Mouse (Mus musculus): ENCODE results near the gene Pdgfc.

GRCm38 (mm10) chr3:81242697-81243590, 206.7 kb downstream of the Pdgfc start:
- TF ChIP-seq POLR2A (IDR thresholded peaks at IDR 0.05; ENCODE audit: insufficient read length, low read depth), result no peak
- no peak for TF ChIP-seq CEBPB (IDR thresholded peaks at IDR 0.05; ENCODE audit: insufficient read depth, poor library complexity, severe bottlenecking)
- TF ChIP-seq MYOD1 (IDR thresholded peaks at IDR 0.05; ENCODE audit: control insufficient read depth in 1 of 3, insufficient read length in 2 of 3, low read depth in 2 of 3), result no peak
- no peak for TF ChIP-seq POLR2AphosphoS2 (IDR thresholded peaks at IDR 0.05; ENCODE audit: insufficient read length, low read depth)
- no peak for TF ChIP-seq TCF12 (IDR thresholded peaks at IDR 0.05; ENCODE audit: insufficient read depth, poor library complexity, severe bottlenecking)
- TF ChIP-seq MYOG (IDR thresholded peaks at IDR 0.05; ENCODE audit: control insufficient read depth in 1 of 3, insufficient read depth in 1 of 3, insufficient read length in 2 of 3, low read depth in 2 of 3), result no peak
- TF ChIP-seq MAX (IDR thresholded peaks at IDR 0.05; ENCODE audit: low read depth), result no peak
- TF ChIP-seq E2F4 (IDR thresholded peaks at IDR 0.05; ENCODE audit: insufficient read depth), result no peak
- no peak for TF ChIP-seq REST (IDR thresholded peaks at IDR 0.05; ENCODE audit: insufficient read depth, insufficient read length)

All from myocyte (in vitro differentiated cells).